Mouse (Mus musculus): Measurements from ENCODE around the gene Gm48552. TPM values are rescaled to one million over a fixed set of nuclear protein-coding genes. Genes with fewer than 3 reads are reported as not detected.

Gm48552 gene
- polyA plus RNA-seq, 1 experiment from 2014 or later: 1.7 TPM

DNA sequence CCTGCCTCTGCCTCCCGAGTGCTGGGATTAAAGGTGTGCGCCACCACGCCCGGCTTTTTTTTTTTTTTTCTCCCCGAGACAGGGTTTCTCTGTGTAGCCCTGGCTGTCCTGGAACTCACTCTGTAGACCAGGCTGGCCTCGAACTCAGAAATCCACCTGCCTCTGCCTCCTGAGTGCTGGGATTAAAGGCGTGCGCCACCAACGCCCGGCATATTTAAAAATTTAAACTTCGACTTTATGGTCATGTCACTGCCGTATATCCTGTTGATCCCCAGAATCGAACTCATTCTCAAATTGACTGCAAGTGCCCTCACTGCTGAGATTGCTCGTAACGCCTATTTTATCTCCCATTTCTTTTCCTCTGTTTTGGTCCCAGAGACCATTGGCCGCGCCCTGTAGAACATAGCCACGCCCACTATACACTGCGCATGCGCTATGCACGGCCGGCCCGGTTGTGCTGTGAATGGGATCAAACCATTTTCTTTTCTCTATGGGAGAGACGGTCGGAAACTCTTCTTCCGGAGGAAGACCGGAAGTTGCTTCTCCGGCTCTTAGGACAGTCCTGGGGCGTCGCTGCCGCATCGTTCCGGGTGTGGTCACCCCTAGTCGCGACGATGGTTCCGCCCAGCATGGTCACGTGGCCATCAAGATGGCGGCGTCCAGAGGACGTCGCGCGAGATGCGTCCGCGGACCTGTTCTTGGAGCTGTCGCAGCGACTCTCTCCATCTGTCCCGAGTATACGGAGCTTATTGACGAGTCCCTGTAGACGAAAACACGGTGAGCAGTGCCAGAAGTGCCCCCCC lies 4.8 kb upstream of the Gm48552 start, which contains the start of the genes Dohh and Gm48551:
Gene Dohh (plus strand): TSS at position 627 of the 803 bp plus-strand sequence.
Gene Gm48551 (plus strand): TSS at position 665 of the 803 bp plus-strand sequence.
- peak; percentile 99 for DNase-seq (ENCODE audit: low spot score)
- peaks cover 34% of the 10 kb centered on the region for H3K36me3 ChIP-seq
- H3K9me3 ChIP-seq: no peaks in the 10 kb centered on the region
- no peaks in the 10 kb centered on the region for H3K27me3 ChIP-seq (ENCODE audit: insufficient read depth, poor library complexity, severe bottlenecking)
- peak within 1 kb of the TSS; percentile 93 for H3K27ac ChIP-seq
- peak within 1 kb of the TSS; percentile 96 for H3K4me3 ChIP-seq
- 6% methylated on average over 54 of the region's 54 CpGs for WGBS
- H3K4me1 ChIP-seq: peaks cover 36% of the 10 kb centered on the region

GRCm38 (mm10) chr10:81384605-81384982 lies 4.2 kb upstream of the Gm48552 start:
- H3K27ac ChIP-seq: peak overlapping the region; percentile 93
- peaks cover 38% of the 10 kb centered on the region for H3K4me1 ChIP-seq
- no peak for DNase-seq (ENCODE audit: low spot score)
- H3K27me3 ChIP-seq (ENCODE audit: insufficient read depth, poor library complexity, severe bottlenecking): no peaks in the 10 kb centered on the region
- H3K4me3 ChIP-seq: peak overlapping the region; percentile 96
- no peaks in the 10 kb centered on the region for H3K9me3 ChIP-seq
- peaks cover 40% of the 10 kb centered on the region for H3K36me3 ChIP-seq
- WGBS: under 1% methylated on average over 19 of the region's 19 CpGs

- Histone ChIP-seq H3K4me1 (peaks cover 47% of the 10 kb centered on the region), H3K9me3 (no peaks in the 10 kb centered on the region), H3K4me3 (peak overlapping the region; percentile 96), H3K27me3 (ENCODE audit: insufficient read depth, poor library complexity, severe bottlenecking) (no peaks in the 10 kb centered on the region), H3K36me3 (peaks cover 43% of the 10 kb centered on the region), H3K27ac (0 out of 2 replicates have a peak overlapping the region, but pooled peaks have one; percentile 93)
- WGBS: 81% methylated on average over 22 of the region's 22 CpGs
- DNase-seq (ENCODE audit: low spot score): no peak
These were observed 3.0 kb upstream of the Gm48552 start for GRCm38 (mm10) chr10:81385603-81386306.

DNA sequence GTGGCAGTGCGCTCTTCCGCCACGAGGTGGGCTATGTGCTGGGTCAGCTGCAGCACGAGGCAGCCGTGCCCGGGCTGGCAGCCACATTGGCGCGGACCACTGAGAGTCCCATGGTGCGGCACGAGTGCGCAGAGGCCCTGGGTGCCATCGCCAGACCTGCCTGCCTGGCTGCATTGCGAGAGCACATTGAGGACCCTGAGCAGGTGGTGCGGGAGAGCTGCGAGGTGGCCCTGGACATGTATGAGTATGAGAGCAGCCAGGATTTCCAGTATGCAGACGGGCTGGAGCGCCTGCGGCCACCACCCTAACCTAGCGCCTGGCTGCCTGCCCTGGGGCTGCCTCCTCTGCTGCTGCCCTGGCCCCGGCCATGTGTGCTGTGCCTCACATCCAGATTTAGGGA lies 1.1 kb upstream of the Gm48552 start:
- Histone ChIP-seq H3K27me3 (ENCODE audit: insufficient read depth, poor library complexity, severe bottlenecking) (no peaks in the 10 kb centered on the region), H3K36me3 (peaks cover 50% of the 10 kb centered on the region), H3K27ac (no peak overlapping the region), H3K4me1 (peaks cover 42% of the 10 kb centered on the region), H3K4me3 (no peak overlapping the region), H3K9me3 (no peaks in the 10 kb centered on the region)
- WGBS: 91% methylated on average over 20 of the region's 20 CpGs
- no peak for DNase-seq (ENCODE audit: low spot score)

DNA sequence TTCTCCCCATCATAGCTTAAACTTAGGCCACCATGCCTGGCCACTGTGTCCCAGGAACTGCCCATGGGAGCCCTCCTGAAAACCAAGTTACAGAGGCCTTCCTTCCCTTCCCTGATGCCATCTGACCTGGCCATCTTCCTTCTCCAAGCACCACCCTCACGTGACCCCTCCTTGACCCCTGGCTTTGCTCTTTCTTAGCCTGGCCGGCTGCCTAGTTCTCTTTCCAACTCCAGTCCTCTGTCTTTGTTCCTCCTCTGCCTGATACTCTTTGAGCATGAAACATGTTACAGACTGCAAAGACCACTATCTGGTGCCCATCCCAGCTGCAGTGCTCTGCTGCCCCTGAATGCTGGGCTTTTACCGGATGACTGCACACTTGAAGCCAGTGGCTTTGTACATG lies 568 bp downstream of the Gm48552 start:
- no peak for DNase-seq (ENCODE audit: low spot score)
- 65% methylated on average over 3 of the region's 3 CpGs for WGBS

GRCm38 (mm10) chr10:81389801-81390677 lies 1.2 kb downstream of the Gm48552 start:
- H3K4me3 ChIP-seq: no peak overlapping the region
- H3K4me1 ChIP-seq: peaks cover 52% of the 10 kb centered on the region
- no peaks in the 10 kb centered on the region for H3K27me3 ChIP-seq (ENCODE audit: insufficient read depth, poor library complexity, severe bottlenecking)
- no peak for DNase-seq (ENCODE audit: low spot score)
- no peaks in the 10 kb centered on the region for H3K9me3 ChIP-seq
- 66% methylated on average over 23 of the region's 23 CpGs for WGBS
- H3K27ac ChIP-seq: 0 out of 2 replicates have a peak overlapping the region, but pooled peaks have one; percentile 31
- peaks cover 50% of the 10 kb centered on the region for H3K36me3 ChIP-seq

More for the DNA sequence above, 568 bp downstream of the Gm48552 start:
- H3K36me3 ChIP-seq: peaks cover 50% of the 10 kb centered on the region
- peaks cover 56% of the 10 kb centered on the region for H3K4me1 ChIP-seq
- no peaks in the 10 kb centered on the region for H3K27me3 ChIP-seq (ENCODE audit: insufficient read depth, poor library complexity, severe bottlenecking)
- 0 out of 2 replicates have a peak overlapping the region, but pooled peaks have one; percentile 31 for H3K27ac ChIP-seq
- no peak overlapping the region for H3K4me3 ChIP-seq
- no peaks in the 10 kb centered on the region for H3K9me3 ChIP-seq

DNA sequence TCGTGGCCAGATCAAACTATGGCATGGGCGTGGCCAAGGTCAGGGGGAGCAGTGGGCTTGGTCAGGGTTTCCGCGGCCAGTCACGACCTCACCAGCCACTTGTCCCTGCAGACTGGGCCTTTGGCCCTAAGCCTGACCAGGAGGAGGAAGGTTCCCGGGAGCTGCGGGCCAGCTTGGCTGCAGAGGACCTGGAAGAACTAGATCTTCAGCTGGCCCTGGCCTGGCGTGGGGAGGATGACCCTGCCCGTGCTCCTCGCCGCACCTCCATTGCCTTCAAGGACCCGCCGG lies 1.8 kb downstream of the Gm48552 start:
- Histone ChIP-seq H3K27me3 (ENCODE audit: insufficient read depth, poor library complexity, severe bottlenecking) (no peaks in the 10 kb centered on the region), H3K4me1 (peaks cover 47% of the 10 kb centered on the region), H3K27ac (no peak overlapping the region; the same call in 1 of the 2 replicates), H3K9me3 (no peaks in the 10 kb centered on the region), H3K4me3 (no peak overlapping the region), H3K36me3 (peaks cover 50% of the 10 kb centered on the region)
- no peak for DNase-seq (ENCODE audit: low spot score)
- 91% methylated on average over 13 of the region's 13 CpGs for WGBS

- WGBS: 81% methylated on average over 6 of the region's 6 CpGs
- Histone ChIP-seq H3K4me1 (peaks cover 41% of the 10 kb centered on the region), H3K27ac (no peak overlapping the region), H3K27me3 (ENCODE audit: insufficient read depth, poor library complexity, severe bottlenecking) (peaks cover 8% of the 10 kb centered on the region), H3K9me3 (no peaks in the 10 kb centered on the region), H3K4me3 (no peak overlapping the region), H3K36me3 (peaks cover 33% of the 10 kb centered on the region)
- DNase-seq (ENCODE audit: low spot score): no peak
These were observed 3.5 kb downstream of the Gm48552 start for GRCm38 (mm10) chr10:81392270-81392669.

DNA sequence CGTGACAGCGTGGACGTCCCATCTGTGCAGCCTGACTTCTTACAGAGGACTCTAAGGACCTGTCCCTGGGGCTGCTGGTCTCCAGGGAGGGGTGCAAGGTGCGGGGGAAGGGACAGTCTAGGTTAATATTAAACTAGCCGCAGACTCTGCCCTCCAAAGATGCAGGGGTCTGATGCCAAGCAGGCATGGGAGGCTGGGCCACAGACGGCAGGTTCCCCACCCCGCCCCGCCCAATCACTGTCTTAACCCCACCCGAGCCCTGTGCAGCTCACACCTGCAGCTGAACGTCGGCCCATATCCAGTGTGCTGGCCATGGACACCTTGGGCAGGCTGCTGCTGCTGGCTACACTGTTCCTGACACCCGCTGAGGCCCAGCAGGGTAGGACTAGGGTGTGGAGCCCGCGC lies 4.0 kb downstream of the Gm48552 start, which contains the start of gene Smim24:
Gene Smim24 (plus strand): TSS at position 271 of the 405 bp plus-strand sequence.
- peak within 1 kb of the TSS; percentile 54 for H3K4me3 ChIP-seq
- 64% methylated on average over 14 of the region's 14 CpGs for WGBS
- peak within 1 kb of the TSS; percentile 83 for H3K27ac ChIP-seq
- H3K4me1 ChIP-seq: peaks cover 43% of the 10 kb centered on the region
- no peaks in the 10 kb centered on the region for H3K9me3 ChIP-seq
- DNase-seq (ENCODE audit: low spot score): no peak
- peaks cover 13% of the 10 kb centered on the region for H3K27me3 ChIP-seq (ENCODE audit: insufficient read depth, poor library complexity, severe bottlenecking)
- peaks cover 32% of the 10 kb centered on the region for H3K36me3 ChIP-seq

DNA sequence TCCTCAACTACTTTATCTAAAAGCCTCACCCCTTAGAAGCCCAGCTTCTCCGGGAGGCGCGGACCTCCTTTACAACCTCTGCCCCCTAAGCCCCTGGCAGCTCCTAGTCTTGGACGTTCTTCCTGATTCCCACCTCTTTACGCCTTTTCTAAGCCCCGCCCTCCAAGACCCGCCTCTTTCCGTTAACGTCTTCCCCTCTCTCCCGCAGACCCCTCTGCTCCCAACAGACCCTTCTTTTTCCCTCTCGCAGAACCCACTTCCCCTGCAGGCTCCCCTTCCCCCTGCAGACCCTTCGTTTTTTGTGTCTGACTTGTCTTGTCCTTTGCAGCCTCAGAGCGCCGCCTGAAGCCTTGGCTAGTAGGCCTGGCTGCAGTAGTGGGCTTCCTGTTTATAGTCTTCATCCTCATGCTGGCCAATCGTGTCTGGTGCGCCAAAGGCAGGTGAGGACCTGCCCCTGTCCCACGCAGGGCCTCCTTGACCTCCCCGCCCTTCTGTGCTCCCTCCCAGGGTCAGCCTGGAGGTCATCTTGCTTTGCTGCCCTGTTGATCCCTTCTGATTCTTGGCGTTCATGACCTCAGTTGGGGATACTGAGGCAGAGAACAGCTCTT lies 4.8 kb downstream of the Gm48552 start:
- Histone ChIP-seq H3K27ac (peak overlapping the region; percentile 83), H3K4me3 (peak overlapping the region; percentile 54), H3K4me1 (peaks cover 47% of the 10 kb centered on the region), H3K36me3 (peaks cover 27% of the 10 kb centered on the region), H3K9me3 (no peaks in the 10 kb centered on the region), H3K27me3 (ENCODE audit: insufficient read depth, poor library complexity, severe bottlenecking) (peaks cover 17% of the 10 kb centered on the region)
- WGBS: 6% methylated on average over 19 of the region's 19 CpGs
- DNase-seq (ENCODE audit: low spot score): no peak

- peaks cover 28% of the 10 kb centered on the region for H3K27me3 ChIP-seq (ENCODE audit: insufficient read depth, poor library complexity, severe bottlenecking)
- WGBS: 8% methylated on average over 5 of the region's 5 CpGs
- DNase-seq (ENCODE audit: low spot score): no peak
These were observed 6.3 kb downstream of the Gm48552 start for GRCm38 (mm10) chr10:81395127-81395526.

GRCm38 (mm10) chr10:81395865-81396264 lies 7.1 kb downstream of the Gm48552 start:
- Histone ChIP-seq H3K27ac (no peak overlapping the region), H3K4me3 (no peak overlapping the region), H3K27me3 (ENCODE audit: insufficient read depth, poor library complexity, severe bottlenecking) (peaks cover 35% of the 10 kb centered on the region), H3K36me3 (peaks cover 31% of the 10 kb centered on the region), H3K9me3 (no peaks in the 10 kb centered on the region), H3K4me1 (peaks cover 38% of the 10 kb centered on the region)
- 86% methylated on average over 4 of the region's 4 CpGs for WGBS
- DNase-seq (ENCODE audit: low spot score): no peak

More at GRCm38 (mm10) chr10:81395127-81395526, 6.3 kb downstream of the Gm48552 start:
- H3K9me3 ChIP-seq: no peaks in the 10 kb centered on the region
- H3K4me3 ChIP-seq: no peak overlapping the region
- peaks cover 26% of the 10 kb centered on the region for H3K36me3 ChIP-seq
- H3K27ac ChIP-seq: no peak overlapping the region
- H3K4me1 ChIP-seq: peaks cover 35% of the 10 kb centered on the region
